Mouse (Mus musculus) heart, adult 2 months (tissue): ENCODE data around the gene Prmt2.

ENCODE experiments used
- CTCF ChIP-seq: fragments of 200-600 bp; IDR thresholded peaks from 2 replicates; pipeline ENCODE4 v1.8.1; 2022; ENCODE audit warnings: antibody characterized with exemption, mild to moderate bottlenecking, moderate library complexity
- POLR2A ChIP-seq: fragments of 200-500 bp; IDR thresholded peaks from 2 replicates; pipeline ENCODE4 v1.6.1; 2011; ENCODE audit warnings: mild to moderate bottlenecking, low read depth, low read length, control low read depth; ENCODE audit not compliant: insufficient read depth

- no peak for TF ChIP-seq POLR2A
- TF ChIP-seq CTCF: no peak
These were observed 18.0 kb upstream of the Prmt2 start for GRCm38 (mm10) chr10:76255617-76256016.
